12 mouse cellular contexts compared by ENCODE assay signal in the genomic region with DNA sequence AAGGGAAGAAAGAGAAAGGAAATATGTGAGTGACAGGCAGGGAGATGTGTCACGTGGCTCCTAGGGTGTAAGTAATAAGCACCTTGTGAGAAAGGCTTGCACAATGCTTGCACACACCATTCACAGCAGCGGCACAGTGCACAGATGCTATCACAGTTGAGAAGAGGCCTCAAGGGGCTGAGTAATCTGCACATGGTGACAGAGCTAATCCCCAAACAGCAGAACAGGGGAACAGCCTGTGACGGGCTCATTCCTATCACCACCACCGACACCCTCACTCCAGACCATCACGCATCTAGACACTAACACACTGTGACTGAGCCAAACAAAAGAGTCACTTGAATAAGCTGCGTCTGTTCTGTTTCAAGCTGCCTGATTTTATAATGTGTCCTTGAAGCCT.
DNase-seq lines count a peak whose midpoint lies in the region; ATAC-seq and TF ChIP-seq lines count a peak whose summit lies in the region.
"Had no signal": no experiment of that assay in that cellular context is flagged by ENCODE, and none has a peak within 500 bp of the region (broad histone marks: within the 10 kb centered on the region; RNA-seq: fewer than 3 reads in every experiment).

No protein-coding gene starts in this region.

- TF ChIP-seq POLR2A in brain, embryonic 14.5 days (IDR thresholded peaks at IDR 0.05; ENCODE audit: borderline replicate concordance, extremely low read depth, insufficient read depth, insufficient read length, poor library complexity, severe bottlenecking): no peak

- no peaks in the 10 kb centered on the region for H3K9me3 ChIP-seq in forebrain, embryonic 14.5 days (replicated peaks; ENCODE audit: control insufficient read depth, low read length)
- no peaks in the 10 kb centered on the region for H3K9me3 ChIP-seq in midbrain, postnatal 0 days (ENCODE audit: low read length)

- WGBS in forebrain, embryonic 14.5 days: 26% methylated on average over 6 of the region's 6 CpGs
- 16% methylated on average over 6 of the region's 6 CpGs for WGBS in midbrain, postnatal 0 days

- H3K27ac ChIP-seq in forebrain, embryonic 14.5 days (ENCODE audit: low read depth, low read length): no peak overlapping the region
- no peak overlapping the region for H3K27ac ChIP-seq in midbrain, postnatal 0 days (ENCODE audit: low read depth, low read length)
- H3K27ac ChIP-seq: left cerebral cortex, adult 2 months had no signal

- no peak for TF ChIP-seq CTCF in brain, embryonic 14.5 days (IDR thresholded peaks at IDR 0.05; ENCODE audit: borderline replicate concordance, extremely low read depth, insufficient read depth, insufficient read length)
- TF ChIP-seq CTCF in midbrain, postnatal 0 days (IDR thresholded peaks at IDR 0.05): no peak

- no peaks in the 10 kb centered on the region for H3K4me1 ChIP-seq in forebrain, embryonic 14.5 days (ENCODE audit: control insufficient read depth, insufficient read depth, low read length)
- H3K4me1 ChIP-seq in midbrain, postnatal 0 days (ENCODE audit: insufficient read depth, low read length): no peaks in the 10 kb centered on the region

- no peak overlapping the region for H3K4me3 ChIP-seq in forebrain, embryonic 14.5 days (ENCODE audit: low read depth, low read length)
- H3K4me3 ChIP-seq in midbrain, postnatal 0 days (ENCODE audit: low read depth, low read length): no peak overlapping the region
- H3K4me3 ChIP-seq: left cerebral cortex, adult 2 months had no signal

- no peak overlapping the region for H3K4me2 ChIP-seq in forebrain, embryonic 14.5 days (ENCODE audit: low read length)
- no peak overlapping the region for H3K4me2 ChIP-seq in midbrain, postnatal 0 days (ENCODE audit: low read depth, low read length, poor library complexity, severe bottlenecking)

- DNase-seq in brain, embryonic 14.5 days (ENCODE audit: low read depth): peak; percentile 80
- peak; percentile 64 for DNase-seq in forebrain, embryonic 14.5 days (ENCODE audit: low spot score)
- DNase-seq in layer of hippocampus, adult 8-10 months (ENCODE audit: low spot score in 2 of 2): peak; percentile 25 to 26
- DNase-seq in midbrain, postnatal 0 days (ENCODE audit: low spot score): peak; percentile 60
- no peak for DNase-seq in lung, postnatal 14 days
- DNase-seq in adrenal gland, postnatal 4 days (ENCODE audit: low spot score in 2 of 2): no peak
- no peak for DNase-seq in left cerebral cortex, adult 18-20 months (ENCODE audit: low spot score in 2 of 2)
- DNase-seq: heart, postnatal 10 days; lung, postnatal 10 days; right cerebral cortex, postnatal 14 days had no signal

- ATAC-seq in forebrain, embryonic 14.5 days: peak; percentile 89
- no peak for ATAC-seq in midbrain, postnatal 0 days (ENCODE audit: low FRiP score)
- ATAC-seq: Patski had no signal

- no peak overlapping the region for H3K9ac ChIP-seq in forebrain, embryonic 14.5 days (ENCODE audit: low read length)
- H3K9ac ChIP-seq in midbrain, postnatal 0 days (replicated peaks; ENCODE audit: low read length, poor library complexity, severe bottlenecking): no peak overlapping the region

- H3K36me3 ChIP-seq in forebrain, embryonic 14.5 days (ENCODE audit: control insufficient read depth, insufficient read depth, low read length): no peaks in the 10 kb centered on the region
- H3K36me3 ChIP-seq in midbrain, postnatal 0 days (ENCODE audit: insufficient read depth, low read length): no peaks in the 10 kb centered on the region

- no peaks in the 10 kb centered on the region for H3K27me3 ChIP-seq in forebrain, embryonic 14.5 days (replicated peaks; ENCODE audit: control insufficient read depth, insufficient read depth, low read length)
- H3K27me3 ChIP-seq in midbrain, postnatal 0 days (ENCODE audit: insufficient read depth, low read length): no peaks in the 10 kb centered on the region
- H3K27me3 ChIP-seq: Patski had no signal

Comparison
In these comparisons a context has a peak if more than half of its experiments do, and no peak if none do; other contexts are left out.
1. DNase-seq: peak in brain, embryonic 14.5 days (single experiment), forebrain, embryonic 14.5 days (single experiment), layer of hippocampus, adult 8-10 months (2 of 2) and midbrain, postnatal 0 days (single experiment); none in lung, postnatal 14 days (single experiment), adrenal gland, postnatal 4 days (0 of 2) and left cerebral cortex, adult 18-20 months (0 of 2).